Mouse (Mus musculus) layer of hippocampus, postnatal 14 days (tissue): Measurements from ENCODE around the gene Sh3bp5. TPM values are rescaled to one million over a fixed set of nuclear protein-coding genes. Genes with fewer than 3 reads are reported as not detected.
A peak's percentile ranks its signal among the peaks of the same experiment; 100 is the strongest.

Experiments
- DNase-seq, 2 experiments: peaks; one replicate each; pipeline ENCODE4 v3.0.0; 2021 to 2022; ENCODE audit warnings: low spot score in 2 of 2, mixed read lengths in 1 of 2
- total RNA-seq, 2 experiments: library from RNA; stranded (reverse); gene quantifications; 2 replicates each; pipeline ENCODE4 v1.2.3; 2021

Sh3bp5 gene
- total RNA-seq, 2 experiments from 2014 or later = 137 to 160 TPM

DNA sequence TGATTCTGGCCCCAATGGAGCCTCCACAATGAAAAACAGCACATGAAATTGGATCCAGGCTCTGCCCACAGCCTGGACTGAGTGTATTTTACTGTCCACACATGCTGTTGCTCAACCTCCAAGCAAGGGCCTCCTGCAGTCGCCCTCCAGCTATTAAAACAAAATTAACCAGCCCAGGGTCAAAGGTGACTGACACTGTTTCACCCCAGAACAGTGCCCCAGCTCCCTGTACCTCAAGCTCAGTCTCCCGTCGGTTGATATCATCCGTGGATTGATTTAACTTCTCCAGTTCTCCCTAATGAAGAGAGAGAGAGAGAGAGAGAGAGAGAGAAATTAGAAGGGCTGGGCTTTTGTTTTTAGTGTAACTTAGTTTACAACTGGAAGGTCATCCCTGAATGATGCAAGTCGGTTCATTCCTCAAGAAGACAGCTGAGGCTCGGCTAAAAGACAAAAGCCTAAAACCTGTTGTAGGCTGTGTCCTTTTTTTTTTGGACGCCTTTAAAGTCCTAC lies 2.0 kb downstream of the Sh3bp5 start:
- no peak for DNase-seq

GRCm38 (mm10) chr14:31433126-31433525 lies 2.8 kb downstream of the Sh3bp5 start:
- DNase-seq = no peak

- no peak for DNase-seq
Observed at GRCm38 (mm10) chr14:31432424-31432823, 3.5 kb downstream of the Sh3bp5 start.

- no peak for DNase-seq
Observed at GRCm38 (mm10) chr14:31431789-31432330, 4.0 kb downstream of the Sh3bp5 start.

DNA sequence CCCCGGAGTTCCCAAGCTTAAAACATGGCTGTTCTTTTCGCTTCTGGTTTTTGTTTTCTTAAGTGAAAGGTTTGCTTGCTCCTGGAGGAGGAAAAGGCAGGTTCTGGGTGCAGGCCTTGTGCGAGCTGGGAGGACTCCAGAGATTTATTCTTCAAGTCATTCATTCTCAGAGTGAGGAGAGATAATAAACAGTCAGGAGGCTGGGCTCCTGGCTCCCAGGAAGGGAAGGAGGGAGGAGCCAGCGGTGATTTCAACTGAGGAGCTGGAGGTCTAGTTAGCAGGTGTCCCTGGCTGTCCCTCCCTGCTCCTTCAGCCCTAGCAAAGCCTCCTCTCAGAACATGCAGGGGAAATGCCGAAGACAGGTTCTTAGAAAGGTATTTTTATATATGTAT lies 6.9 kb downstream of the Sh3bp5 start:
- DNase-seq = no peak

DNA sequence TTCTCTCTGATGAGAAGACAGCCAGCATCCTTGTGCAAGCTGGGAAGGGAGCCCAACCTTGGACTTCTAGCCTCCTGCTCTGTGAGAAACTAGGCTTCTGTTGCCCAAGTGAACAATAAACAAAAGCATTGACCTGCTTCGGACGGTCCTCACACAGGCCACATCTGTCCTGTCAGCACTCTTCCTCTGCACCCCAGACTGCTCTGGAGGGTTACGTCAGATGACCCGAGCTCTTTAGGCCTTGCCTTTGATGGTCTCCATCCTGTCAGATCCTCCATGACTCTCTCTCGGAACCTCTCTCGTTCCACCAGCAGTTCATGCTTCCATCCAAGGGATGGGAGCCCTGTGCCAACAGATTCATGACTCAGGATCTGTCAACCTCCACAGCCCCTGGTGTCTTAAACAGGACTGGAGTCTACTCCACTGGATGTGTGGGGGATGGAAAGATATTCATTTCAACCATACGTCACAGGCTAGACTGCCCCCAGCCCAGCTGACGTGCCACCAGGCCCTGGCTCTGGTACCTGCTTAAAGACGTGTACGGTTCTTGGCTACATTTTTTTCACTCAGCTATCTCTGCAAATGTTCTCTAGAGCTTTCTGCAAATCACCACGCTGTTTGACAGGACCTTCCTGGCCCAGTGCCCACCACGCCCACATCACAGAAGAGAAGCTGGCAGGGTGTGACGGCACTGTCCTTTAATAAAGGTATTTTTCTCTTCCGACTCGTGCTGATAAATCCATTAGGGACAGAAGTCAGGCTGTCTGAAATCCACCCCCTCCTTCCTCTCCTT lies 7.5 kb downstream of the Sh3bp5 start:
- DNase-seq = peak; percentile 70 to 79

GRCm38 (mm10) chr14:31422961-31423791 lies 12.7 kb downstream of the Sh3bp5 start:
- peak in 1 of 2 experiments; percentile 67 for DNase-seq

GRCm38 (mm10) chr14:31422395-31422794 lies 13.5 kb downstream of the Sh3bp5 start:
- DNase-seq = no peak

DNA sequence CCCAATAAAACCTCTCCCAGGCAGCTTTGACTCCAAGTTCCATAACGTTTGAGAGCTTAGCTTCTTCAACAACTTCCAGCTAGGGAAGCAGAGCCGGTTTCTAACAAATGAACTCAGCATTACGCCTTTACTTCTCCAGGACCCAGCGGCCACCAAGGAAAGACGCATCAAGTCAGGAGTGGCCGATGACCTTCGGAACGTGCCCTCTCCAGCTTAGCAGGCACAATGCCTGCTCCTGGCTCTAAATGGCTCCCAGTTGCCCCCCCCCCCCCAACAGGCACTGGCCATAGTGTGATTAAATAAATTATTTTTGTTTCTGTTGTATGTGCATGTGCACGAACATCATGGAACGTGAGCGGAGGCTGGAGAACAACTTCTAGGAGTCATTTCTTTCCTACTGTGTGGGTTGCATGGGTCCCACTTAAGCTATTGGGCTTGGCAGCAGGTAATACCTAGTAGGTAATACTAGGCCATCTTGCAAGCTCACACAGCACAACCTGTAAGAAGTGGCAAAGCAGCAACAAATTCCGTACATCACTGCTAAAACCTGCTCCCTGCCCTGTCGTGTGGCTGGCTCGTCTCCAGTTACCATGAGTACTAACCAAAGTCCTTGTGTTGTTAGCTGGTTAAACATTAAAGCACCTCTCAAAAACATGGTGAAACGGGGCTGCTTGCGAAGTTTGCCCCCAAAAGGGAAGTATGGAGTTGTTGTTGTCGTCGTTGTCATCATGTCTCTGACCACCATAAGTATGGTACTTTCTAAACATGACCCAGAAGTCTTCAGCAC lies 14.2 kb downstream of the Sh3bp5 start:
- no peak for DNase-seq

- no peak for DNase-seq
Observed at GRCm38 (mm10) chr14:31420985-31421384, 14.9 kb downstream of the Sh3bp5 start.

GRCm38 (mm10) chr14:31420562-31420961 lies 15.3 kb downstream of the Sh3bp5 start:
- DNase-seq = no peak

DNA sequence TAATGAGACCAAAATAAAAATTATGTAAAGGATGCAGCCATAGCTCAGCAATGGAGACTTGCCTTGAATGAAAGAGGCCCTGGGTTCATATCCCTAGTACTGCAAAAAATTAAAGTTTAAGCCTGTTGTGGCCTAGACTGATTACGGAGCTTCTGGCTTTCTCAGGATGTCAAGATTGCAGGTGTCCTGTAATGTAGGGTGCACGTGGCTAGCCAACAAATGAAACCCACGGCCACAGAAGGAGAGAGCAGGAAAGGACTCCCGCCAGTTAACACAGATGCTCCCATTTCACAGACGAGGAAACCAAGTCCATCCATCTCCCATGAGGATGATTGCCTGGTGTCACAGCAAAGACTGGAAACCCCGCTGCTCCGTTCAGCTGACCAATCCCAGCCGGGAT lies 15.7 kb downstream of the Sh3bp5 start:
- DNase-seq = no peak

- no peak for DNase-seq
Observed at GRCm38 (mm10) chr14:31419279-31419678, 16.6 kb downstream of the Sh3bp5 start.

DNA sequence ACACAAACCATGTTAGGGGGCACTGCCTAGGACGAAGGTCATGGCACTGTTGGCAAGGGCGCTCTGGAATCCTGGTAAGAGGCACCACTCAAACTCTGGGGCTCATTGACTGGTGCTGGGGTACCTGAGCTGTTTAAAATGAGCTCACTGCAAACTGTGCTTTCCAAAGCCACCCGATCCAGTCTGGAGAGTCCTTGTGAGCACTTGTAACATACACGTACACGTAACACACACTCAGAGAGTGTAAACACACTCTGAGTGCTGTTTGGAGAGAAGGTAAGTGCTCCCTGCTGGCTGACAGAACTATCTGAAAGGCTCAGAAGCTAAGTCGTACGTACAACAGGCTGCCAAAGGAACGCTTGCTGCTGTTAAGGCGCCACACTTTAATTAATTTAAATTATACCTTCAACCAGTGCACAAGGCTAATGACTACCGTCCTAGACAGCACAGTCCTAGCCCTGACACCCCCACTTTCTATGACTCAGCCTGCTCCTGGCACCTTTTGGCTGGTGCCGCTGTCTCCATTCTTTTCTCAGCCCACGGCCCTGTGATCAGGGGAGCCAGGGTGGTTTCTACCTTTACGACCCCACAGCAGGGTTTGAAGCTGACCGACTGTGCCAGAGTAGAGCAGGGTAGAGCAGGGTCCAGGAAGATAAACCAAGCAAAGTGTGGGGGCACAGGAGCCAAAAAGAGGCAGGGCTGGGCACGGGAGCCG lies 18.9 kb downstream of the Sh3bp5 start:
- DNase-seq = no peak

DNA sequence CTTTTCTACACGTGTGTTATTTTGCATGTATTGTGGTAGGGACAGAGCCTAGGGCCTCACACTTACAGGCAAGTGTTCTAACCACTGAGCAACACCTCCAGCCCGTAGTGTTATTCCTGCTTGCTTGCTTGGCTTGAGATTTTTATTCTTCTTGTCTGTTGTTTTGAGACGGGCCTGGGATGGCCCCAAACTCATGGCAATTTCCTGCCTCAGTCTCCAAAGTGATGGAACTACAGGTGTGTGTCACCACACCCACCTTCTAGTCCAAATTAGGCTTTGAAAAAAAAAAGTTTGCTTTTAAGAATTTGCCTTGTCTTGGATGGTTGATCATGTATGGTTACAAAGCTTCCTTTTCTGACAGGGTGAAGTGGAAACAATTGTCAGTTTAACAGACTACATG lies 19.5 kb downstream of the Sh3bp5 start:
- DNase-seq = no peak

- DNase-seq = no peak
Observed at GRCm38 (mm10) chr14:31414967-31415376, 20.9 kb downstream of the Sh3bp5 start.

DNA sequence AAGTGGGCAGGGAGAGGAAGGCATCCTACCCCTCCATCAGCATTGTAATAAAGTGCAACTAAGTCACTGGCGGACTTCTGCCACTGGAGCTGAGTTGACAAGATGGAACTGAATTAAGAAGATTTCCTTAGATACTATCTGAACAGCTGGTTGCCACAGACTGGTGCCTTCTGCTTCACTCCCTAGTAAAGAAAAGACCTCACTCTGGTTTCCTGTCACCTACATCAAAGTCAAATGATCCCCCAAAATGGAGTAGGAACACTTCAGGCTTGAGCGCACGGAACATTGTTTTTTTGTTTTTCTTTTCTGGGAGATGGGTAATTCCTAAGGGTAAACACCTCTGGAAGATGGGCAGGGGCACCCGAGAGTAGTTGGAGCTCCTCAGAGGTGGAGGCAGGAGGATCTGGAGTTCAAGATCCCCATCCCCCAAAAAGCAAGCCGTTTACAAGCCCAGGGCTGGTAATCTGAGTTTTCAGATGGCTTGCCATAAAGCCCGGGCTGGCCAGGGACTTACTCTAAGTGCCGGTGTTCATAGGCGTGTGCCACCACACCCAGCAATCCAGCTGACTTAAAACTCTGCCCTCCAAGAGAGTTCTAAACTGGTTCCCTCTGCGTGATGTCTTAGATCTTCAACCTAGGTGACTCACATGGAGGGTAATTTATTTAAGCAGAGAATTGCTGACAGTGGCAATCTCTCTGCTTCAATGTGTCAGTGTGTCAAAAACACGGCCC lies 21.5 kb downstream of the Sh3bp5 start:
- DNase-seq = no peak

GRCm38 (mm10) chr14:31413475-31414086 lies 22.3 kb downstream of the Sh3bp5 start:
- DNase-seq = no peak

DNA sequence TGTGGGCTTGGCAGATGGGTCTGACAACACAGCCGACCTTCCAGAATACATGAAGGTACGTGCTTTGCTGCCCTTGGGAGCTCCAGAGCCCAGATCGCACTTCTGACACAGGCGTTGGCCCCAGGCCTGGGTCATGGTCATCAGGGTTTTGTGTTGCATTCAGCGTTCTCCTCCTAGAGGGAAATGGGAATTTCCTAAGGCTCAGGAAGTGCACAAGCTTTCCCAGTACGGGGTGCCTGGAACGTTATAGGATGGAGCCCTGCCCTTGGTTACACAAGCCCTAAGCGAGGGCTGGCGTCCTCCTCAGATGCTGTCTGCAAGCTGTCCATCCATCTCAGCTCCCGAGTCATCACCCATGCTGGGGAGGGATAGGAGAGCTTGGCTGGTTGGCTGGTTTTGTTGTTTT lies 23.2 kb downstream of the Sh3bp5 start:
- no peak for DNase-seq
